Mouse (Mus musculus) gastrocnemius, postnatal 36 days (tissue): ENCODE measurements around the gene Lrrc29. TPM values are rescaled to one million over a fixed set of nuclear protein-coding genes. Genes with fewer than 3 reads are reported as not detected.

Experiments
- DNase-seq, 2 experiments: peaks; one replicate each; pipeline ENCODE4 v3.0.0; 2022
- intact Hi-C: fragments of 180-260 bp; cut with DNase I; formaldehyde crosslinking; loops from one replicate; pipeline ENCODE4 v1.15.1; 2025
- microRNA-seq, 2 experiments: library from miRNA; unstranded; fragments of <30 nt; microRNA quantifications; one replicate each; pipeline ENCODE4 v1.2.0; 2021
- total RNA-seq, 2 experiments: library from RNA; stranded (reverse); gene quantifications; 2 replicates each; pipeline ENCODE4 v1.2.3; 2021

The Lrrc29 gene
- total RNA-seq, 2 experiments from 2014 or later = 0.99 to 1.1 TPM

DNA sequence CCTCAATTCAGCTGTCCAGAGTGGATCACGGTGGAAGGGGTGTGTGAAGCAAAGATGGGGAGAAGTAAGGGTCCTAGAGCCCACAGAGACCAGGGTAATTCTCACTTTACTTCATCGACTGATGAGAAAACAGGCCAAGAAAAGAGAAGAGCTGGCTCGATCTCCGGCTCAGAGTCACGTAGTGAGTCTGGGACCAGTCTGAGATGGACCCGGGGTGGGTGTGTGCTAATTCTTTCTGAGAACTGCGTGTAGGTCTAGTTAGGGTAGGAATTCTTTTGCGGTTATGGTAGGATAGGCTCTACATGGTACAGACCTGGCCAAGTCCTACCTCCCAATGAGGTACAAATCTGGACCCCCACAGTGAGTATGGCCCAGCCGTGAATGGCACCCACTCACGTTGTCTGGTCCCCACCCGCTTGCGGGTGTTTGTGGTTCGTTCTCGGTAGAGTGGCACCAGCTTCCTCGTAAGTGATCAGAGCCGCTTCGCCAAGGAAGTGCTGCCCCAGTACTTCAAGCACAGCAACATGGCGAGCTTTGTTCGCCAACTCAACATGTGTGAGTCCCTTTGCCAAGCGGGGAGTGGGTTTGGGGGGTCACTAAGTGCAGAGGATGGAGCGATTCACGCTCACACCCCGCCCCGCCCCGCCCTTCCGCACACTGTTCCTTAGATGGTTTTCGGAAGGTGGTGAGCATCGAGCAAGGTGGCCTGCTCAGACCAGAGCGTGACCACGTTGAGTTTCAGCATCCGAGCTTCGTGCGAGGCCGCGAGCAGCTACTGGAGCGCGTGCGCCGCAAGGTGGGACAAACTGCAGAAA, 55.8 kb downstream of the Lrrc29 start:
- intact Hi-C loops = no loop called here
- no peak for DNase-seq

- peak; percentile 44 to 54 for DNase-seq
- intact Hi-C loops = no loop called here
Observed at GRCm38 (mm10) chr8:105269461-105269947, 56.6 kb downstream of the Lrrc29 start, which contains the start of gene Hsf4. Gene Hsf4, plus strand, starts transcription at chr8:105269801.

DNA sequence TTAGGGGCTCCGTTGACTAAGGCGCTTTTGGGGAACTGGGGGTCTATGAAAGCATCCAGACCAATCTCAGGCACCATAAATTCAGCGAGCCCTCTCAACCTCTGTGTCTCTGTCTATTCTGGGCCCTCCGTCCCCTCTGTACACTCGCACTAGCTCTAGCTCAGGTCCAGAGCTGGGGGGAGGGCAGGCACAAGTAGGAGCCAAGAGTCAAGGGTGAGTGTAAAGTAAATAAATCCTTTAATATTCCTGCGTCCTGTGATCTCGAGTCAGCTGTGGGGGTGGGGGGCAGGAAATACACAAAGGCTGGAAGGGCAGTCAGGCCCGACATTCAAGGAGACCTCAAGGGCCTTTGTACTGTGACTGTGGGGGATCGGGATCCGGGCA, 57.0 kb downstream of the Lrrc29 start:
- DNase-seq = no peak
- intact Hi-C loops = no loop called here

- intact Hi-C loops = no loop called here
Observed at GRCm38 (mm10) chr8:105268342-105269074, 57.6 kb downstream of the Lrrc29 start.

DNA sequence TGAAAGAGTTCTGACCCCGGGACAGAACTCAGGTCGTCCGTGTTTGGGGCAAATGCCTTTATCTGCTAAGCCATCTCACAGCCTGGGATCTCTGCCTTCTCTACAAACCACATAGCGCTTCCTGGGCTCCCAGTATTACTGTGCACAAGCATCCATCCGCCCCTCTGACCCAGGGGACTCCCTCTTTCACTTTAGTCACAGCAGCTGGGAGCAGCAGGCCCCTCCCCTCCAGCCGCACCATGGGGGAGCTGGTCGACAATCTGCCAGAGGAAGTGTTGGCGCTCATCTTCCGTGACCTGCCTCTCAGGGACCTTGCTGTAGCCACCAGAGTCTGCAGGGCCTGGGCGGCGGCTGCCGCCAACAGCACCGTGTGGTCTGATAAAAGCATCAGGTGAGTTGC, 59.3 kb downstream of the Lrrc29 start:
- intact Hi-C loops = no loop called here
- no peak for DNase-seq

More at GRCm38 (mm10) chr8:105268342-105269074, 57.6 kb downstream of the Lrrc29 start:
- no peak for DNase-seq

DNA sequence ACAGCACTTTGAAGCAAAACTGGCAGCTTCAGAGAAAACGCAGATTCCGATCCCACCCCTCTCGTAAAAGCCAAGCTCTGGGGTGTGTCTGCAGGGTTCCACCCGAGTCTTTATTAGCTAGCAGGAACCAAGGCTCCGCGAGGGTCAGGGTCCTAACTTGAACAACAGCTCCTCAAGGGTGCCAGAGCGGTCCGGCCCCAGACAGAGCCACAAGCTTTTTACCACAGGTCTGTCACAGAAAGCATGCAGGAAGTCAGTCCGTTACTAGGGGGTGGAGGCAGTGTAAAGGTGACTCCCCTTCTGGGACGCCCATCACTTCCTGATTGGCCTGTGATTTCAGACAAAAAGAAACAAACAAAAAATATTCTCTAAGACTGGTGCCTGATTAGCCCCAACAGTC, 61.0 kb downstream of the Lrrc29 start:
- DNase-seq = no peak
- intact Hi-C loops = no loop called here

- intact Hi-C loops = loop anchor here (5.0 kb wide), 1 partner anchor 92 kb away; the partner anchor contains the start of gene Cbfb
- DNase-seq = peak; percentile 61 to 64
Observed at GRCm38 (mm10) chr8:105264024-105264982, 61.8 kb downstream of the Lrrc29 start, which contains the start of the genes Tradd and Fbxl8. Gene Tradd, minus strand, starts transcription at chr8:105264609. Gene Fbxl8, plus strand, starts transcription at chr8:105264648.

- no peak for DNase-seq
- intact Hi-C loops = loop anchor here (5.0 kb wide), 1 partner anchor 91 kb away; the partner anchor contains the start of gene Cbfb
Observed at GRCm38 (mm10) chr8:105263244-105263912, 62.7 kb downstream of the Lrrc29 start.

Small RNAs within 50 kb of the gene (microRNA-seq; reads per million reads assigned to microRNA genes)
- 0 reads per million in 2 experiments for gene Gm27320
- gene Mir328 = 552 to 945 reads per million in 2 experiments

Other genes starting within 250 kb of the Lrrc29 start
- not detected for gene Ces3b, start 242.5 kb downstream of the Lrrc29 start, total RNA-seq
- gene Ces4a, start 194.5 kb downstream of the Lrrc29 start, total RNA-seq = not detected
- 10 to 100 TPM; 45.0 to 53.4 TPM for gene Cbfb, start 155.6 kb downstream of the Lrrc29 start, total RNA-seq
- 10 to 100 TPM; 19.6 to 22.1 TPM for gene D230025D16Rik, start 101.1 kb downstream of the Lrrc29 start, total RNA-seq
- 1 to 10 TPM; 2.0 to 2.2 TPM for gene B3gnt9, start 71.1 kb downstream of the Lrrc29 start, total RNA-seq
- 1 to 10 TPM; 2.8 to 3.7 TPM for gene Tradd, start 61.7 kb downstream of the Lrrc29 start, total RNA-seq
- 1 to 10 TPM in 1 of 2 experiments, under 1 TPM in 1; 0.87 to 1.3 TPM for gene Fbxl8, start 61.6 kb downstream of the Lrrc29 start, total RNA-seq
- gene Hsf4, start 56.5 kb downstream of the Lrrc29 start, total RNA-seq = 1 to 10 TPM; 4.6 to 5.6 TPM
- 10 to 100 TPM; 23.9 to 26.0 TPM for gene Nol3, start 50.1 kb downstream of the Lrrc29 start, total RNA-seq
- gene 4931428F04Rik, start 36.4 kb downstream of the Lrrc29 start, total RNA-seq = under 1 TPM; 0.35 to 0.82 TPM
- gene Exoc3l, start 30.2 kb downstream of the Lrrc29 start, total RNA-seq = 1 to 10 TPM; 1.5 to 2.6 TPM
- gene E2f4, start 28.6 kb downstream of the Lrrc29 start, total RNA-seq = 10 to 100 TPM; 21.1 to 25.2 TPM
- under 1 TPM; 0.66 to 0.94 TPM for gene Elmo3, start 20.7 kb downstream of the Lrrc29 start, total RNA-seq
- 10 to 100 TPM; 18.5 to 20.1 TPM for gene Tmem208, start 76 bp upstream of the Lrrc29 start, total RNA-seq
- 10 to 100 TPM; 22.0 to 32.0 TPM for gene Fhod1, start 21.7 kb upstream of the Lrrc29 start, total RNA-seq
- gene Slc9a5, start 22.6 kb upstream of the Lrrc29 start, total RNA-seq = under 1 TPM; 0.59 to 0.91 TPM
- gene Plekhg4, start 47.0 kb upstream of the Lrrc29 start, total RNA-seq = under 1 TPM in 1 of 2 experiments, not detected in 1; 0.07 TPM
- gene Kctd19, start 87.2 kb upstream of the Lrrc29 start, total RNA-seq = not detected
- gene Lrrc36, start 87.3 kb upstream of the Lrrc29 start, total RNA-seq = under 1 TPM; 0.54 to 0.71 TPM
- gene Tppp3, start 145.2 kb upstream of the Lrrc29 start, total RNA-seq = 10 to 100 TPM; 54.1 to 54.9 TPM
- gene Zdhhc1, start 170.6 kb upstream of the Lrrc29 start, total RNA-seq = 1 to 10 TPM; 8.1 to 8.3 TPM
- under 1 TPM in 1 of 2 experiments, not detected in 1; 0.22 TPM for gene Hsd11b2, start 192.5 kb upstream of the Lrrc29 start, total RNA-seq
- gene Atp6v0d1, start 239.8 kb upstream of the Lrrc29 start, total RNA-seq = 10 to 100 TPM; 37.3 to 40.9 TPM